Mouse (Mus musculus): ENCODE measurements around the gene Larp1b. TPM values are rescaled to one million over a fixed set of nuclear protein-coding genes. Genes with fewer than 3 reads are reported as not detected.
"Not testable (repeated sequence)": the region's sequence is repeated elsewhere in the genome, so short reads cannot be mapped to it uniquely, and the experiment has no call there.

The Larp1b gene
- polyA plus RNA-seq (2014; fragmentation: Nextera tagmentation; extraction: Ambion mirVana) = 0.54 and 0.99 TPM in 2 replicates

- H3K4me3 ChIP-seq (ENCODE audit: low read depth, low read length) = peak within 1 kb of the TSS; percentile 52
- peak within 1 kb of the TSS; percentile 52 for H3K9ac ChIP-seq (ENCODE audit: low read length)
- ATAC-seq (ENCODE audit: insufficient number of reproducible peaks, low FRiP score, low TSS enrichment, low read depth) (peak; percentile 97), DNase-seq (ENCODE audit: low spot score) (peak; percentile 98)
- no peaks in the 10 kb centered on the region for H3K9me3 ChIP-seq (ENCODE audit: control insufficient read depth, low read length)
- peaks cover 20% of the 10 kb centered on the region; the same call in 1 of the 2 replicates for H3K27me3 ChIP-seq (ENCODE audit: control insufficient read depth, insufficient read depth, low read length)
- H3K4me2 ChIP-seq (ENCODE audit: low read depth, severe bottlenecking) = peak within 1 kb of the TSS; percentile 97
- H3K27ac ChIP-seq (replicated peaks; ENCODE audit: low read depth, low read length) = no peak within 1 kb of the TSS
- WGBS = under 1% methylated on average over 65 of the region's 66 CpGs
- no peaks in the 10 kb centered on the region for H3K4me1 ChIP-seq (ENCODE audit: control insufficient read depth, insufficient read depth, low read length)
- H3K36me3 ChIP-seq (ENCODE audit: control insufficient read depth, insufficient read depth, low read length) = no peaks in the 10 kb centered on the region
Observed at GRCm38 (mm10) chr3:40949170-40949902, at the start of gene Larp1b. Gene Larp1b, plus strand, starts transcription at chr3:40949828.

- WGBS = 97% methylated on average over 5 of the region's 10 CpGs
- H3K4me3 ChIP-seq (ENCODE audit: low read depth, low read length); H3K9ac ChIP-seq (ENCODE audit: low read length); DNase-seq (ENCODE audit: low spot score); H3K27ac ChIP-seq (replicated peaks; ENCODE audit: low read depth, low read length); H3K4me1 ChIP-seq (ENCODE audit: control insufficient read depth, insufficient read depth, low read length); H3K36me3 ChIP-seq (ENCODE audit: control insufficient read depth, insufficient read depth, low read length); H3K4me2 ChIP-seq (ENCODE audit: low read depth, severe bottlenecking); ATAC-seq (ENCODE audit: insufficient number of reproducible peaks, low FRiP score, low TSS enrichment, low read depth); H3K9me3 ChIP-seq (ENCODE audit: control insufficient read depth, low read length); H3K27me3 ChIP-seq (ENCODE audit: control insufficient read depth, insufficient read depth, low read length): not testable (repeated sequence)
Observed at GRCm38 (mm10) chr3:40902443-40902842, 47.2 kb upstream of the Larp1b start, which contains the start of gene 1700034I23Rik. Gene 1700034I23Rik, minus strand, starts transcription at chr3:40902543.

GRCm38 (mm10) chr3:40938189-40938588 is 11.4 kb upstream of the Larp1b start:
- H3K27ac ChIP-seq (replicated peaks; ENCODE audit: low read depth, low read length) = no peak overlapping the region
- no peak for ATAC-seq (ENCODE audit: insufficient number of reproducible peaks, low FRiP score, low TSS enrichment, low read depth)
- 92% methylated on average over 5 of the region's 5 CpGs for WGBS
- no peaks in the 10 kb centered on the region for H3K9me3 ChIP-seq (ENCODE audit: control insufficient read depth, low read length)
- H3K36me3 ChIP-seq (ENCODE audit: control insufficient read depth, insufficient read depth, low read length) = no peaks in the 10 kb centered on the region
- H3K9ac ChIP-seq (ENCODE audit: low read length) = no peak overlapping the region
- no peak overlapping the region for H3K4me2 ChIP-seq (ENCODE audit: low read depth, severe bottlenecking)
- no peak for DNase-seq (ENCODE audit: low spot score)
- H3K27me3 ChIP-seq (ENCODE audit: control insufficient read depth, insufficient read depth, low read length) = no peaks in the 10 kb centered on the region
- no peaks in the 10 kb centered on the region for H3K4me1 ChIP-seq (ENCODE audit: control insufficient read depth, insufficient read depth, low read length)
- H3K4me3 ChIP-seq (ENCODE audit: low read depth, low read length) = no peak overlapping the region

GRCm38 (mm10) chr3:40938592-40938991 is 11.0 kb upstream of the Larp1b start:
- DNase-seq (ENCODE audit: low spot score) = no peak
- Histone ChIP-seq H3K9me3 (ENCODE audit: control insufficient read depth, low read length) (no peaks in the 10 kb centered on the region), H3K4me2 (ENCODE audit: low read depth, severe bottlenecking) (no peak overlapping the region), H3K36me3 (ENCODE audit: control insufficient read depth, insufficient read depth, low read length) (no peaks in the 10 kb centered on the region), H3K27ac (replicated peaks; ENCODE audit: low read depth, low read length) (no peak overlapping the region), H3K27me3 (ENCODE audit: control insufficient read depth, insufficient read depth, low read length) (no peaks in the 10 kb centered on the region), H3K4me1 (ENCODE audit: control insufficient read depth, insufficient read depth, low read length) (no peaks in the 10 kb centered on the region), H3K9ac (ENCODE audit: low read length) (no peak overlapping the region), H3K4me3 (ENCODE audit: low read depth, low read length) (no peak overlapping the region)
- WGBS = 96% methylated on average over 4 of the region's 4 CpGs
- no peak for ATAC-seq (ENCODE audit: insufficient number of reproducible peaks, low FRiP score, low TSS enrichment, low read depth)

- H3K27me3 ChIP-seq (ENCODE audit: control insufficient read depth, insufficient read depth, low read length) = no peaks in the 10 kb centered on the region
- ATAC-seq (ENCODE audit: insufficient number of reproducible peaks, low FRiP score, low TSS enrichment, low read depth) (no peak), DNase-seq (ENCODE audit: low spot score) (no peak)
- H3K4me3 ChIP-seq (ENCODE audit: low read depth, low read length) = no peak overlapping the region
- H3K9ac ChIP-seq (ENCODE audit: low read length) = no peak overlapping the region
- H3K4me2 ChIP-seq (ENCODE audit: low read depth, severe bottlenecking) = no peak overlapping the region
- H3K4me1 ChIP-seq (ENCODE audit: control insufficient read depth, insufficient read depth, low read length) = no peaks in the 10 kb centered on the region
- no peaks in the 10 kb centered on the region for H3K36me3 ChIP-seq (ENCODE audit: control insufficient read depth, insufficient read depth, low read length)
- H3K27ac ChIP-seq (replicated peaks; ENCODE audit: low read depth, low read length) = no peak overlapping the region
- H3K9me3 ChIP-seq (ENCODE audit: control insufficient read depth, low read length) = no peaks in the 10 kb centered on the region
Observed at GRCm38 (mm10) chr3:40939019-40939418, 10.6 kb upstream of the Larp1b start.

- DNase-seq (ENCODE audit: low spot score) (no peak), ATAC-seq (ENCODE audit: insufficient number of reproducible peaks, low FRiP score, low TSS enrichment, low read depth) (peak; percentile 65)
- peaks cover 20% of the 10 kb centered on the region; the same call in 1 of the 2 replicates for H3K27me3 ChIP-seq (ENCODE audit: control insufficient read depth, insufficient read depth, low read length)
- H3K4me1 ChIP-seq (ENCODE audit: control insufficient read depth, insufficient read depth, low read length) = no peaks in the 10 kb centered on the region
- peak overlapping the region; percentile 52 for H3K9ac ChIP-seq (ENCODE audit: low read length)
- H3K36me3 ChIP-seq (ENCODE audit: control insufficient read depth, insufficient read depth, low read length) = no peaks in the 10 kb centered on the region
- H3K4me2 ChIP-seq (ENCODE audit: low read depth, severe bottlenecking) = peak overlapping the region; percentile 97
- under 1% methylated on average over 56 of the region's 118 CpGs for WGBS
- H3K27ac ChIP-seq (replicated peaks; ENCODE audit: low read depth, low read length) = no peak overlapping the region
- H3K9me3 ChIP-seq (ENCODE audit: control insufficient read depth, low read length) = no peaks in the 10 kb centered on the region
- H3K4me3 ChIP-seq (ENCODE audit: low read depth, low read length) = peak overlapping the region; percentile 52
Observed at GRCm38 (mm10) chr3:40949903-40950600, 424 bp downstream of the Larp1b start.

- H3K9ac ChIP-seq (ENCODE audit: low read length) = peak overlapping the region; percentile 52
- H3K4me3 ChIP-seq (ENCODE audit: low read depth, low read length) = peak overlapping the region; percentile 52
- no peaks in the 10 kb centered on the region for H3K36me3 ChIP-seq (ENCODE audit: control insufficient read depth, insufficient read depth, low read length)
- H3K27ac ChIP-seq (replicated peaks; ENCODE audit: low read depth, low read length) = no peak overlapping the region
- H3K4me2 ChIP-seq (ENCODE audit: low read depth, severe bottlenecking) = peak overlapping the region; percentile 97
- no peaks in the 10 kb centered on the region for H3K4me1 ChIP-seq (ENCODE audit: control insufficient read depth, insufficient read depth, low read length)
- ATAC-seq (ENCODE audit: insufficient number of reproducible peaks, low FRiP score, low TSS enrichment, low read depth) = no peak
- WGBS = under 1% methylated on average over 43 of the region's 43 CpGs
- H3K9me3 ChIP-seq (ENCODE audit: control insufficient read depth, low read length) = no peaks in the 10 kb centered on the region
- DNase-seq (ENCODE audit: low spot score) = peak; percentile 65
- H3K27me3 ChIP-seq (ENCODE audit: control insufficient read depth, insufficient read depth, low read length) = peaks cover 20% of the 10 kb centered on the region; the same call in 1 of the 2 replicates
Observed at GRCm38 (mm10) chr3:40950601-40951201, 1.1 kb downstream of the Larp1b start.

GRCm38 (mm10) chr3:40951365-40951764 is 1.7 kb downstream of the Larp1b start:
- Histone ChIP-seq H3K27me3 (ENCODE audit: control insufficient read depth, insufficient read depth, low read length) (peaks cover 20% of the 10 kb centered on the region; the same call in 1 of the 2 replicates), H3K36me3 (ENCODE audit: control insufficient read depth, insufficient read depth, low read length) (no peaks in the 10 kb centered on the region), H3K9ac (ENCODE audit: low read length) (no peak overlapping the region), H3K9me3 (ENCODE audit: control insufficient read depth, low read length) (no peaks in the 10 kb centered on the region), H3K27ac (replicated peaks; ENCODE audit: low read depth, low read length) (no peak overlapping the region), H3K4me1 (ENCODE audit: control insufficient read depth, insufficient read depth, low read length) (no peaks in the 10 kb centered on the region), H3K4me2 (ENCODE audit: low read depth, severe bottlenecking) (peak overlapping the region; percentile 97; the same call in 1 of the 2 replicates), H3K4me3 (ENCODE audit: low read depth, low read length) (peak overlapping the region; percentile 52; the same call in 1 of the 2 replicates)
- DNase-seq (ENCODE audit: low spot score) (peak; percentile 22), ATAC-seq (ENCODE audit: insufficient number of reproducible peaks, low FRiP score, low TSS enrichment, low read depth) (no peak)
- WGBS = 14% methylated on average over 7 of the region's 7 CpGs
